Mouse (Mus musculus) bone marrow, adult 2 months (tissue): ENCODE results near the gene Ephb2. TPM values are rescaled to one million over a fixed set of nuclear protein-coding genes. Genes with fewer than 3 reads are reported as not detected.

Source experiments
- H3K27ac ChIP-seq: fragments of 200-500 bp; 2 replicates; pipeline ENCODE4 v1.5.1; 2012; ENCODE audit warnings: low read depth, mild to moderate bottlenecking, control low read depth, inconsistent platforms, low read length; ENCODE audit not compliant: control insufficient read depth, poor library complexity, insufficient read depth
- H3K4me1 ChIP-seq: fragments of 200-500 bp; 2 replicates; pipeline ENCODE4 v1.6.1; 2011; ENCODE audit warnings: low read length; ENCODE audit not compliant: control insufficient read depth, insufficient read depth
- H3K4me3 ChIP-seq: fragments of 200-500 bp; replicated peaks from 2 replicates; pipeline ENCODE3; 2011; ENCODE audit warnings: mild to moderate bottlenecking, low read depth, low read length, control low read depth; ENCODE audit not compliant: control insufficient read depth
- CTCF ChIP-seq: fragments of 200-500 bp; IDR thresholded peaks from 2 replicates; pipeline ENCODE4 v1.5.1; 2011; ENCODE audit warnings: low read length, control low read depth; ENCODE audit not compliant: control insufficient read depth, insufficient read depth
- POLR2A ChIP-seq: fragments of 200-500 bp; IDR thresholded peaks from 2 replicates; pipeline ENCODE4 v1.6.1; 2011; ENCODE audit warnings: low read depth, mild to moderate bottlenecking, control low read depth, low read length, borderline replicate concordance; ENCODE audit not compliant: control insufficient read depth
- WGBS: fragments of 180-500 bp; shearing (Covaris S2); methylation state at CpG from one replicate; pipeline ENCODE4 v1.1.7; 2018; 5-methylcytosine and 5-hydroxymethylcytosine counted together
- polyA plus RNA-seq: library from polyadenylated mRNA; stranded (reverse); fragments of >200 nt; gene quantifications from 2 replicates; pipeline ENCODE4 v1.2.4, GENCODE M21; 2011; ENCODE audit warnings: low replicate concordance; ENCODE audit not compliant: missing spikeins, insufficient read depth, insufficient read length

Gene Ephb2
- polyA plus RNA-seq, 1 experiment = 5.1 TPM

DNA sequence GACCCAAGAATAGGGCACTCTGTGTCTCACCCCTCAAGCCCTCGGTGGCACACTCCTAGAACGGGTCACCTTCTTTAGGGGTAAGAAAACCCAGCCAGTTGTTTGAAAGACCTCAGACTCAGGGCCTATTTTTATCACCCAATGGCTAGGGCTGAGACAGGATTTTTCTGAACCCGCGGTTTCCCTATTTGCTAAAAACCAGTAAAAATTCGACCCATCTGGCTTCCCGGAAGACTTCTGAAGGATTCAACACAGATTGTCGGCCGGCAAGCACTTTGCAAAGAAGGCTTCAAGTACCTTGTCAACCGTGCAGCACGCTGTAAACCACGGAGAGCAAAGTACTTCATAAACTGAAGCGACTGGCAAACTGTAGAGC, 1.4 kb downstream of the Ephb2 start:
- no peak for TF ChIP-seq CTCF
- TF ChIP-seq POLR2A = no peak
- H3K27ac ChIP-seq = no peak overlapping the region
- WGBS = 3% methylated on average over 12 of the region's 12 CpGs
- peaks cover 3% of the 10 kb centered on the region; the same call in 1 of the 2 replicates for H3K4me1 ChIP-seq
- no peak overlapping the region for H3K4me3 ChIP-seq

DNA sequence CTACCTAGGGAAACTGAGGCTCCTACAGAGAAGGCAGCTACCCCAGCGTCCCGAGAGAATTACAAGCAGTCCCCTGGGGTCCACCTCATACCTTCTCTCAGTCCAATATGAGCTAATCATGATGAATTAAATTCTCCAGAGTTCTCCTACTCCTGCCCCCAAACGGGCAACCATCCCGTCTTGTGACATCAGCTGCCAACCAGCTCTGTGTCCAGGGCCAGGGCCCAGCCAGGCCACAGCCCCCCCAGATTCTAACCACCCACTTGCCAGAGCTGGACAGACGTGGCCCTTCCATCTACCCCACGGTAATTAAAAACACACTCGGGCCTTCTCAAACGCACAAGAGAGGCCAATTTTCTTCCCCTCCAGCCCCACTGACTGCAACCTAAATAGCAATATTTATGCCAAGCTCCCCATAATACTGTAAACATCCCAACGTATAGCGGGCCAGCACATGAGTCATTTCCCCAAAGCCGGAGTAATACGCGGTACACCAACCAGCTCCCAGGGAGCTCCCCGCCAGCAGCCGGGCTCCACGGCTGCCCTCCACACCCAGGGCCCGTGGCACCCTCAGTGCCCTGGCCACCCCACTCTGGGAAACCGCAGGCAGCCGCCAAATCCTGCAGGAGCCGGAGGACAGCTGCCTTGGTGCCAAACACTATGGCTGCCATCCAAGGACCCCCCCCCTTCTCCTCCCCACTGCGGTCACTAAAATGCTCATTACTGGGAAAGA, 2.0 kb downstream of the Ephb2 start:
- TF ChIP-seq POLR2A = no peak
- TF ChIP-seq CTCF = no peak
- H3K4me1 ChIP-seq = peaks cover 3% of the 10 kb centered on the region; the same call in 1 of the 2 replicates
- no peak overlapping the region for H3K27ac ChIP-seq
- 64% methylated on average over 21 of the region's 21 CpGs for WGBS
- H3K4me3 ChIP-seq = no peak overlapping the region

DNA sequence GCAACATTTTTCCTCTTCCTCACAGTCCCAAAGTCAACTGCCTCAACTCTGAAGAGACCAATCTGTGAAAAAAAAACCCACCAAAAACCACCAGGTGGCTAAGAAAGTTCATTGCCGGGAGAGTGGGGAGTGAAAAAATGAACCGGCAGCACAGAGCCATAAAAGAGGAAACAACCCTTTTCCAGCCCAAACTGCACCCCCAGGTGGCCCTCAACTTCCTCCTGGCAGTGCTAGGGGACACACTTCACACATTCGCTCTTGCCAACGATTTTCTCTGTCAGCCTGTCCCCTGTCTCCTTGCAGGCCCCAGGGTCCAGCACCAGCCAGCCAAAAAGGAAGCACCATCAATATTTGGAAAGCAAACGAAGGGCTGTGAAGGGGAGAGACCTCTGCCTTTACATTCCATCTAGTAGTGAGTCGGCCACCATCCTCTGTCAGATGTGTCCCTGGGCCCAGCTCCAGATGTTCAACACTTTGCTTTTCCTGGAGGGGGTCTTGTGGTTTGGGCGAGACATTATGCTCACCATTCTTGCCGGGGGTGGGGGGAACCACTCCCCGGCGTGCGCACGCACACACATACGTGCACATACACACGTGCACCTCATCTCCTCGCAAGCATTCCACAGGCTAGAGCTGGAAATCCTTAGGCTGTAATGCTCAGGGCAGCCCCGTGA, 3.1 kb downstream of the Ephb2 start:
- WGBS = 29% methylated on average over 16 of the region's 16 CpGs
- Histone ChIP-seq H3K4me3 (no peak overlapping the region), H3K4me1 (peaks cover 3% of the 10 kb centered on the region; the same call in 1 of the 2 replicates), H3K27ac (no peak overlapping the region)
- TF ChIP-seq POLR2A = no peak

DNA sequence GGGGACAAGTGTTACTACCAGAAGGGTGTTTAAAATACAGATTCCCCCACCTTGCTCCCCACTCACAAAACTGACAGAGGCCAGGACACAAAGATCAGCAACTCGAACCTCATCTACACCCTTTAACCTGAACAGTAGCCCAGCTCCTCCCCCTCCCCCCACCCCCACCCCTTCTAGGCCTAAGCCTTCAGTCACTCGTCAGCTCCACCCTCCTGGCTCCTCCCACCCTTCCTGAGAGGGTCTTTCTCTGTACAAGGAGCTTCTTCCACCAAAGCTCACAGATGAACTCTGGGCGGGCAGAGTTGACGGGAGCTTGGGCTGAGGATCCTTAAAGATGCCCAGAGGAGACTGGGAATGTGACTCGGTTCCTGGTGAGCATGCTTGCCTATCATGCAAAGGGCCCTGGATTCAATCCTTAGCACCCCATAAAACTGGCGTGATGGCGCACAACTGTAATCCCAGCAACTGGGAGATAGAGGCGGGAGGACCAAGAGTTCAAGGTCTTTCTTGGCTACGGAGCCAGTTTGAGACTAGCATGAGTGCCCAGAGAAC, 5.4 kb downstream of the Ephb2 start:
- Histone ChIP-seq H3K4me1 (peaks cover 3% of the 10 kb centered on the region; the same call in 1 of the 2 replicates), H3K4me3 (no peak overlapping the region), H3K27ac (no peak overlapping the region)
- 74% methylated on average over 9 of the region's 9 CpGs for WGBS
- TF ChIP-seq POLR2A (no peak), CTCF (no peak)

DNA sequence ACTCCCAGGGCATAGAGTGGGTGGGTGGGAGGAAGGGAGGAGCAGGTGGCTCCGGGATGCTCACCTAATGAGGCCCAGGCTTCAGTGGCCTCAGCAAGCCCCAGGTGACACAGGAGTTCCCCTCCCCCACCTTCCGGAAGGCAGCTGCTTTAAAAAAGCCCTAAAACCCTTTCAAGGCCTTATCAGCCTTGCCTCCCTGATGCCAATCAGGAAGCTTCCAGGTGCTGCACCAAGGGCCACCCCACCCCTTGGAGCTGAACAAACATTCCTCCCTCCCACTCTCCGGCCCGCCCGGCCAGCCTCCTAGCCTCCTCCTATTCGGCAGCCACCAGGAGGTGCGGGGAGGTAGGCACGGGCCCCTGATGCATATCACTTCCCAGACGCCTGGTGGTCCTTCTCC, 6.0 kb downstream of the Ephb2 start:
- 75% methylated on average over 9 of the region's 9 CpGs for WGBS
- TF ChIP-seq POLR2A = no peak
- no peak for TF ChIP-seq CTCF
- H3K4me1 ChIP-seq = peaks cover 3% of the 10 kb centered on the region; the same call in 1 of the 2 replicates
- no peak overlapping the region for H3K27ac ChIP-seq
- no peak overlapping the region for H3K4me3 ChIP-seq

DNA sequence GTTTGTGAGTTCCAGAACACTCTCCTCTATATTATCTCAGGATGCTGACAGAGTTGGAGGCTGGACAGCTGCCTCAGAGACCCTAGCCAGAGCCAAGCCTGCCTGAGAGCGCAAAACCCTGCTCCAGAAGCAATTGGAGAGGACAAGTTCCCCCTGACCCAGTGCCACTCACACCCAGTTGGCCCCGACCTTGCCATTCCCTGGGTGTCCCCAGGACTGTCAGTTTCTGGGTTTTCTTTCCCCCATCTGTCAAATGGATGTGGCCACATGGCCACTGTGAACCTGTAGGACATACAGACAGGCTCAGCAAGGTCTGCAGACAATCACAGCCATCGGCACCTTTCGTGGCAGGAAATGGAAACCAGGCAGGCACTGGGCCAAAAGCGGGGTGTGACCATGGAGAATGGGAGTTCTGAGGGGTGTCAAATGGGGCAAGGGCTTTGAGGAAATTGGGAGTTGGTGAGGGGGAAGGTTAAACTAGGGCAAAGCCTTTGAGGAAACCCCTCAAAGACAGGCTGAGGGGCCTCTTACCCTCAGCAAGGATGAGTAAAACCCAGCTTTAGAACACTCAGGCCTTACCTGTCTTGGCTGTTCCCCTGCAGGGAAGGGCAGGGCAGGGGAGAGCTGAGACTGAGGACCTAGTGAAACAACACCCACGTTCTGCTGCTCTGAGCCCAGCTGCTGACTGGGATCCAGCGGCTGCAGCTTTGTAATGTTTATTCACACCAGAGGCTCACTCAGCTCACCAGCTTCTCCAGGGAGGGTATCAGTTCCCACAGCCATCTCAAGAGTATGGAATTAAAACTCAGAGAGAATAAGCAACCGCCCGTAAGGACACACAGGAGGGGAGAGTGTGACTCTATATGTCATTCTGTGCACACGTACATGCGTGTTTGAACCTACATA, 6.9 kb downstream of the Ephb2 start:
- no peak overlapping the region for H3K27ac ChIP-seq
- WGBS = 62% methylated on average over 11 of the region's 11 CpGs
- H3K4me3 ChIP-seq = no peak overlapping the region
- TF ChIP-seq POLR2A = no peak
- TF ChIP-seq CTCF = no peak
- H3K4me1 ChIP-seq = peaks cover 3% of the 10 kb centered on the region; the same call in 1 of the 2 replicates

DNA sequence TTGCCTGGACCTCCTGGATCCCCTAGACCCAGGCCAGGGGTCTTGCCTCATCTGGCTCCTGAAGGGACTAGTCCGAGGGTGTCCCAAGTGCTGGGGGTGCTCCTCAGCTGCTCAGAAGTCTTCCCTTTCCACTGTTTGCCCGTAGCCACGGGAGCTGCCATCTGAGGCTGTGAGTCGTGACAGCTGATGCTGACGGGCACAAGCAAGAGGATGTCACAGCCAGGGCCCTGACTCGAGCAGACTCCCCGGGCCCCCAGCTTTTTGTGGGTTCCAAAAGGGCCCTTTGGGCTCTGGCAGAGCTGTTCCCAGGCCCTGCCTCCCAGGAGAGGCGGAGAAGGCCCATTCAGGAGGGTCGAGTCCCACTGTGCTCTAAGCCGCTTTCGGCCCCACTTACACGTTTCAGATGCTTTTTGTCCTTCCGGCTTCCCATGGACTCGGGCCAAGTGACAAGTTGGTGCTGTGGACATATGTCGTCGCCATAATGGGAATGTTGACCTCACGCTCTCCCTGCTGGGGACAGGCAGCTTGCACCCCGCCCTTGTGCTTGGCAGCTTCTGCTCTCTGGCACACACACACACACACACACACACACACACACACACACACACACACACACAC, 10.7 kb downstream of the Ephb2 start:
- Histone ChIP-seq H3K4me1 (no peaks in the 10 kb centered on the region), H3K27ac (no peak overlapping the region), H3K4me3 (no peak overlapping the region)
- 78% methylated on average over 18 of the region's 18 CpGs for WGBS
- TF ChIP-seq CTCF (no peak), POLR2A (no peak)

DNA sequence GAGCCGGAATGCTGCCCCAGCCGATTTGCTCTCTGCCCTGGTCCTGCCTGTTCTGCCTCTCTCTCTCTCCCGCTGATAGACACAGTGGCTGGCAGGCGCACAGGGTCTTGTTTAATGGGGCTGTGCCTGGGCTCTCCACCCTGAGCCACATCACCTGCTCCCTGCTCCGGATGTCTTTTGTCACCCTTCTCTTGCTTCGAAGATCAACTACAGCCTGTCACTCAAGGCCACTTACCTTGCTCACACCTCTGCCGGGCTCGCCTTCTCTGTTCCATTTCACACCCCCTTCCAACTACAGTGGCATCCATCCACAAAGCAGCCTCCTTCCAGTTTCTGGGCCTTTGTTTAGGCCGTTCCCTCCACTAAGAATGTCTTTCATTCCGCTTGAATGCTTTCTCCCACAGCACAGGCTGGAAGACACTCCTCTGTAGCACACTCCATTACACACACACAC, 15.7 kb downstream of the Ephb2 start:
- Histone ChIP-seq H3K4me3 (no peak overlapping the region), H3K27ac (no peak overlapping the region), H3K4me1 (no peaks in the 10 kb centered on the region)
- 69% methylated on average over 10 of the region's 10 CpGs for WGBS
- TF ChIP-seq POLR2A (no peak), CTCF (no peak)
